Mouse (Mus musculus) G1E (cell line): ENCODE measurements at regions not wholly inside any gene's neighbourhood (a gene's known extent, or its start where the extent isn't known, plus 50 kb on each side); places are given as distances from the start of the nearest gene placed in this dataset.

ENCODE experiments used
- CTCF ChIP-seq: IDR thresholded peaks from 2 replicates; pipeline ENCODE4 v1.5.1; 2012; ENCODE audit warnings: low read depth, low read length, inconsistent platforms, mixed read lengths
- GATA1 ChIP-seq: IDR thresholded peaks from 2 replicates; pipeline ENCODE4 v1.6.1; 2012; ENCODE audit warnings: borderline replicate concordance, low read length, inconsistent platforms, mixed read lengths
- GATA2 ChIP-seq: IDR thresholded peaks from 2 replicates; pipeline ENCODE4 v1.6.1; 2012; ENCODE audit warnings: low read depth, low read length, inconsistent platforms, borderline replicate concordance
- POLR2AphosphoS5 ChIP-seq: IDR thresholded peaks from 2 replicates; pipeline ENCODE4 v1.6.1; 2012; ENCODE audit warnings: low read depth, low read length, inconsistent platforms; ENCODE audit not compliant: insufficient replicate concordance
- TAL1 ChIP-seq: conservative IDR thresholded peaks from 2 replicates; pipeline ENCODE4 v1.6.1; 2012; ENCODE audit warnings: low read depth, low read length, inconsistent platforms, mixed read lengths

DNA sequence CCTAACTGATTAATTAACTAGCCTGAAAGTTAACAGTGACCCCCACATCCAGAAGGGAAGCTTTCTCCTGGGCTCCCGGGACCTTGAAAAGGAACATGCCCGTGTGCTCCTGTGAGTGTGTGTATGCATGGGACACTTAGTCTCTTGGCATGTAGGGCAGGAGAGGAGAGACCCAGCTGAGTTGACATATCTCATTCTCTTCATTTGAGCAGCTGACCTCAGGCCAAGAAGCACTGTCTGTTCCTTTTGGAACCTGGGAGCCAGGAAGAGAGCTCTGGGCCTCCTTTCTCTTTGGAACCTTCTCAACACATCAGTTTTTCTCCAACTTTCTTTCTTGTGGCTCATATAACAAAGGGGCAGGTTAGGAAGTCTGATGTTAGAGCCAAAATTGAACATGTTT, 124.7 kb downstream of the Ttc32 start:
- TF ChIP-seq CTCF (no peak), GATA1 (no peak), TAL1 (no peak), GATA2 (no peak), POLR2AphosphoS5 (no peak)
